Mouse (Mus musculus) bone marrow, adult 2 months (tissue): Measurements from ENCODE around the gene Adgrg3.

Experiments used
- CTCF ChIP-seq: fragments of 200-500 bp; IDR thresholded peaks from 2 replicates; pipeline ENCODE4 v1.5.1; 2011; ENCODE audit warnings: low read length, control low read depth; ENCODE audit not compliant: control insufficient read depth, insufficient read depth
- POLR2A ChIP-seq: fragments of 200-500 bp; IDR thresholded peaks from 2 replicates; pipeline ENCODE4 v1.6.1; 2011; ENCODE audit warnings: low read depth, mild to moderate bottlenecking, control low read depth, low read length, borderline replicate concordance; ENCODE audit not compliant: control insufficient read depth

DNA sequence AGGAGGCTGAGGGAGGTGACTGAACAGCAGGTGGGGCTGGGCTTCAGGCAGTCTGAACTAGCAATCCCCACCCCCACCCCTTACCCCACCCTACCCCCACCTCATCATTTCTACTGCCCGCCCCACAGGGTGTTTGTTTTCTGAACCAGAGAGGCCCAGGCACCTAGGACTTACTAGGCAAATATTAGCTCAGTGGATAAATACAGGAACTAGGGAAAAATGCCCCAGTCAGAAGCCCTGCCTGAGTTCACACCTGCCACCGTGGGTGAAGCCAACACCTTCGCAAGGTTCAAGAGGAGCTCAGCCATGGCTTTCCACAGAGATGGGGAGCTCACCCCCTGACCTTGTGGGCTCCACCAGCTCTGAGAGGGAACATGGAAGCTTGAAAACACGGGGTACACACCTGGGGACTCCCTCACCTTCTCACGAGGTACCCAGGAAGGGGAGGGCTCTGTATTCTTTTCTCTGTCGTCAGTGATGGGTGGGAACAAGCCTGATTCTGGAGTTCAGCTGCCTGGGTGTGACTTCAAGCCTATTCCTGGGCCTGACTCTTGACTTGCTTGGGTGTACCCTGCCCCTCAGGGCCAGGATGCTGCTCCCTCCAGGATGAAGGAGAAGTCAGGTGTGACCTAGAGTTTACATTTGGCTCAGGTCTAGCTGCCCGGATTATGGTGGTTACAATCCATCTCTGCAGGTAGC, 42.9 kb upstream of the Adgrg3 start, which contains the start of gene Adgrg1:
- no peak for TF ChIP-seq CTCF
- no peak for TF ChIP-seq POLR2A
